Mouse (Mus musculus): ENCODE results near the gene Ccr3. TPM values are rescaled to one million over a fixed set of nuclear protein-coding genes. Genes with fewer than 3 reads are reported as not detected.

Gene Ccr3
- polyA plus RNA-seq, 1 experiment from 2014 or later = not detected

DNA sequence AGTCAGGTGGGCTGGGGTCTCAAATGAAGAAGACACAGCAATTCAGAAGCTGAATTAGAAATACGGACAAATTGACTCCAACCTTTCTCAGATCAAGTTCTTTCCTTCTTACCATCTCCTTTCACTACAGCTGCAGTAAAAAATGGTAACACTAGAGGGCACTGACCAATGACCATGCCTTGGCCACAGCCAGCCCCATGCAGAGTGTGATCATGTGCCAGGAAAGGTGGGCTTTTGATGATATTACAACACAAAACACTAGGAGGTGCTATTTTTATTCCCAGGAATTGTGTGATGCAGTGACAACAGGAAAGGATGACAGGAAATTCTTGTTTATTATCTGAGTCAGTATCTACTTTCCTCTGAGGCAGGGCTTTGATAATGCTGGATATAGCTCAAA is 11.6 kb downstream of the Ccr3 start:
- Histone ChIP-seq H3K9ac (replicated peaks; ENCODE audit: low read length) (no peak overlapping the region), H3K27me3 (ENCODE audit: control insufficient read depth, insufficient read depth, low read length) (no peaks in the 10 kb centered on the region), H3K27ac (replicated peaks; ENCODE audit: low read depth, low read length) (no peak overlapping the region), H3K4me3 (replicated peaks; ENCODE audit: low read depth, low read length) (no peak overlapping the region), H3K4me1 (ENCODE audit: control insufficient read depth, insufficient read depth, low read length) (no peaks in the 10 kb centered on the region), H3K36me3 (ENCODE audit: control insufficient read depth, insufficient read depth, low read length) (no peaks in the 10 kb centered on the region), H3K9me3 (ENCODE audit: control insufficient read depth, low read length) (no peaks in the 10 kb centered on the region), H3K4me2 (ENCODE audit: low read length) (no peak overlapping the region)
- DNase-seq (peak; percentile 12), ATAC-seq (ENCODE audit: low FRiP score, low TSS enrichment) (no peak)
- 56% methylated on average over 1 of the region's 1 CpGs for WGBS

DNA sequence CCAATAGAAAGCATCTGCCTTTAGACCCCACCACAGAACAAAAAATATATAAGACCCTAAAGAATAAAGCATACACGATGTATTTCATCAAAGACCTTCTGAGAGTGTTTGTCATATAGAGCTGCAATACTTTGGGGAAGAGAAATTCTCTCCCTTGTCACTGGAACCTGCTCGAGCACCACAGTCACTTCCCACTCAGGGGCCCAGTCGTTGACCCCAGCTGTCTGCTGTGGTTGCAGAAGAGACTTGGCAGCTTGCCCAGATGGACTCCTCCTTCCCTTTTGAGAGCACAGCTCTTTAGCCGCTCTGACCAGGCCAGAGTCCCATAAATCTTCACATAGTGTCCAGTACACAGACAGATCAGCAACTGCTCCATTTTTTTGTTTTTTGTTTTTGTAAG is 15.9 kb downstream of the Ccr3 start:
- WGBS = 47% methylated on average over 4 of the region's 4 CpGs
- no peaks in the 10 kb centered on the region for H3K36me3 ChIP-seq (ENCODE audit: control insufficient read depth, insufficient read depth, low read length)
- H3K4me2 ChIP-seq (ENCODE audit: low read length) = no peak overlapping the region
- H3K9ac ChIP-seq (replicated peaks; ENCODE audit: low read length) = no peak overlapping the region
- H3K27me3 ChIP-seq (ENCODE audit: control insufficient read depth, insufficient read depth, low read length) = no peaks in the 10 kb centered on the region
- no peak overlapping the region for H3K27ac ChIP-seq (replicated peaks; ENCODE audit: low read depth, low read length)
- no peaks in the 10 kb centered on the region for H3K9me3 ChIP-seq (ENCODE audit: control insufficient read depth, low read length)
- DNase-seq (peak; percentile 50), ATAC-seq (ENCODE audit: low FRiP score, low TSS enrichment) (no peak)
- no peak overlapping the region for H3K4me3 ChIP-seq (replicated peaks; ENCODE audit: low read depth, low read length)
- H3K4me1 ChIP-seq (ENCODE audit: control insufficient read depth, insufficient read depth, low read length) = no peaks in the 10 kb centered on the region

DNA sequence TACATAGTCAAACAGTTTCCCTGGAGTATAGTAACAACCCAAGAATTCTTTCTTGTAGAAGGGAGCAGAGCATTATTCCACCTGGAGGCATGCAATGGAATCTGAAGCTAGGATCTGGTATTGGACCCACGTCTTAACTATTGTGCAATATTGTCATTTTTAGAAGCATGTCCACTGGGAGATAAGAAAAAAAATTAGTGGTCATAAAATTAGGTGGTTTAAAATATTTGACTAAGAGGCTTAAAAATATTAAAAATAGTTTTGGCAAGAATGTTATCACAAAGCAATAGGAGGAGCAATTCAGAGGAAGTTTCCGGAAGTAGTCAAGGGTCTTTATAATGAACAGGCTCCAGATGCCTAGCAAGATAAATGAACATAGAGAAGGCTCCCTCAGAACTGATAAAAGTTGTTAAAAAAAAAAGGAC is 16.4 kb downstream of the Ccr3 start:
- Histone ChIP-seq H3K4me3 (replicated peaks; ENCODE audit: low read depth, low read length) (no peak overlapping the region), H3K27me3 (ENCODE audit: control insufficient read depth, insufficient read depth, low read length) (no peaks in the 10 kb centered on the region), H3K36me3 (ENCODE audit: control insufficient read depth, insufficient read depth, low read length) (no peaks in the 10 kb centered on the region), H3K9me3 (ENCODE audit: control insufficient read depth, low read length) (no peaks in the 10 kb centered on the region), H3K4me1 (ENCODE audit: control insufficient read depth, insufficient read depth, low read length) (no peaks in the 10 kb centered on the region), H3K4me2 (ENCODE audit: low read length) (no peak overlapping the region), H3K9ac (replicated peaks; ENCODE audit: low read length) (no peak overlapping the region), H3K27ac (replicated peaks; ENCODE audit: low read depth, low read length) (no peak overlapping the region)
- ATAC-seq (ENCODE audit: low FRiP score, low TSS enrichment) = no peak
- WGBS = 76% methylated on average over 2 of the region's 2 CpGs
- no peak for DNase-seq

DNA sequence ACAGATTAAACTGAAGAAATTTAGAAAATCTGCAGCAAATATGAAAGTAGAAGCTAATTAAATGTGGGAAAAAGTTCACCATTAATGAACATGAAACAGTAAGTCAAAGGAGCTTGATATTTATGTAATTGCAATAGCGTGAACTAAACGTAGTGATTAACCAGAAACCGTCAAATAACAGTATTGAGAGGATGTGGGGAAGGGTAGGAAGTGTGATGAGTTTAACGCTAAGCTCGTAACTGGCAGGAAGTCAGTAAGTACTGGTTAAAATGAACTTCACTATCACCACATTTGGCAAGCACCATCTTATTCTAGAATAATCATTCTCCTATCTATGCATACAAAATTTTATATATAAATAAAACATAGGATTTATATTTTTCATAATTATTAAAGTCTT is 17.2 kb downstream of the Ccr3 start:
- Histone ChIP-seq H3K27ac (replicated peaks; ENCODE audit: low read depth, low read length) (no peak overlapping the region), H3K4me1 (ENCODE audit: control insufficient read depth, insufficient read depth, low read length) (no peaks in the 10 kb centered on the region), H3K9me3 (ENCODE audit: control insufficient read depth, low read length) (no peaks in the 10 kb centered on the region), H3K36me3 (ENCODE audit: control insufficient read depth, insufficient read depth, low read length) (no peaks in the 10 kb centered on the region), H3K4me3 (replicated peaks; ENCODE audit: low read depth, low read length) (no peak overlapping the region), H3K4me2 (ENCODE audit: low read length) (no peak overlapping the region), H3K9ac (replicated peaks; ENCODE audit: low read length) (no peak overlapping the region), H3K27me3 (ENCODE audit: control insufficient read depth, insufficient read depth, low read length) (no peaks in the 10 kb centered on the region)
- no peak for DNase-seq
- 94% methylated on average over 5 of the region's 5 CpGs for WGBS
- no peak for ATAC-seq (ENCODE audit: low FRiP score, low TSS enrichment)

DNA sequence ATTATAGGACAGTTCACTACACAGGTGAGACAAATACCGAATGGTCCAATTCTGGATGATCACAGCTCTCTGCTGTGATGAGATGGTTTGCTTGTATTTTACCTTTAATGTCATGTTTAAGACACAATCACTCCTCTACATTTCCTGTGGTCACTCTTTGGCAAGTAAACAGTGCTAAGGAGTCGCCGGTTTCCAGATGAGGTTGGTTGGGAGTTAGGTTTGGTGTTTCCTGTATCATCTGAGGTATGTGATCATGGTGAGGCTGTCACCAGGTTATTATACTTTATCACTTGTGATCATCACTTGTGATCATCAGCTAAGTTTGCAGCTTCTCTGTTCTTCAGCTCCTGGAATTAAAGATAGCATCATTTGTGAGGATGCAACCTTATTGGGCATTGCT is 19.2 kb downstream of the Ccr3 start:
- ATAC-seq (ENCODE audit: low FRiP score, low TSS enrichment) = no peak
- 93% methylated on average over 3 of the region's 3 CpGs for WGBS

DNA sequence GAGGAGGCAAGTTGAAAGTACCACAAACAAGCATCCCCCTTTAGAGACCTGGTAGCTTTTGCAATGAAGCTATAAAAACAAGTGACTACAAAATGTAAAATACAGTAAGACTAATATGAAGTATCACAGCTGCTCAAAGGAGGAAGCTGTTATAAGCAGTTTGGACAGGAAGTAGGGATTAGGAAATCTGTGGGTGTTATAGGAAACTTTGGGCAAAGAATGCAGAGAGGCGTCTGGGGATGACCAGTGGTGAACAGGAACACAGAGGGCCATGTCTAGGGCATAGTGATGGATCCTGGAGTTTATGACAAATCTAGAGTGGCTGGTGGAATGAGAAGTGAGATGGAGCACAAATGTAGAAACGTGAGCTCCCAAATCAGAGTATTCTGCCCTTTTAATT is 31.8 kb downstream of the Ccr3 start:
- WGBS = 65% methylated on average over 2 of the region's 2 CpGs
- no peak overlapping the region for H3K27ac ChIP-seq (replicated peaks; ENCODE audit: low read depth, low read length)
- H3K4me2 ChIP-seq (ENCODE audit: low read length) = no peak overlapping the region
- H3K9ac ChIP-seq (replicated peaks; ENCODE audit: low read length) = no peak overlapping the region
- H3K4me3 ChIP-seq (replicated peaks; ENCODE audit: low read depth, low read length) = no peak overlapping the region
- ATAC-seq (ENCODE audit: low FRiP score, low TSS enrichment) (no peak), DNase-seq (no peak)
- no peaks in the 10 kb centered on the region for H3K4me1 ChIP-seq (ENCODE audit: control insufficient read depth, insufficient read depth, low read length)
- no peaks in the 10 kb centered on the region for H3K9me3 ChIP-seq (ENCODE audit: control insufficient read depth, low read length)
- H3K27me3 ChIP-seq (ENCODE audit: control insufficient read depth, insufficient read depth, low read length) = no peaks in the 10 kb centered on the region
- no peaks in the 10 kb centered on the region for H3K36me3 ChIP-seq (ENCODE audit: control insufficient read depth, insufficient read depth, low read length)

More for the DNA sequence above, 19.2 kb downstream of the Ccr3 start:
- Histone ChIP-seq H3K4me1 (ENCODE audit: control insufficient read depth, insufficient read depth, low read length) (no peaks in the 10 kb centered on the region), H3K27me3 (ENCODE audit: control insufficient read depth, insufficient read depth, low read length) (no peaks in the 10 kb centered on the region), H3K9me3 (ENCODE audit: control insufficient read depth, low read length) (no peaks in the 10 kb centered on the region), H3K4me3 (replicated peaks; ENCODE audit: low read depth, low read length) (no peak overlapping the region), H3K27ac (replicated peaks; ENCODE audit: low read depth, low read length) (no peak overlapping the region), H3K4me2 (ENCODE audit: low read length) (no peak overlapping the region), H3K36me3 (ENCODE audit: control insufficient read depth, insufficient read depth, low read length) (no peaks in the 10 kb centered on the region), H3K9ac (replicated peaks; ENCODE audit: low read length) (no peak overlapping the region)
- DNase-seq = no peak

DNA sequence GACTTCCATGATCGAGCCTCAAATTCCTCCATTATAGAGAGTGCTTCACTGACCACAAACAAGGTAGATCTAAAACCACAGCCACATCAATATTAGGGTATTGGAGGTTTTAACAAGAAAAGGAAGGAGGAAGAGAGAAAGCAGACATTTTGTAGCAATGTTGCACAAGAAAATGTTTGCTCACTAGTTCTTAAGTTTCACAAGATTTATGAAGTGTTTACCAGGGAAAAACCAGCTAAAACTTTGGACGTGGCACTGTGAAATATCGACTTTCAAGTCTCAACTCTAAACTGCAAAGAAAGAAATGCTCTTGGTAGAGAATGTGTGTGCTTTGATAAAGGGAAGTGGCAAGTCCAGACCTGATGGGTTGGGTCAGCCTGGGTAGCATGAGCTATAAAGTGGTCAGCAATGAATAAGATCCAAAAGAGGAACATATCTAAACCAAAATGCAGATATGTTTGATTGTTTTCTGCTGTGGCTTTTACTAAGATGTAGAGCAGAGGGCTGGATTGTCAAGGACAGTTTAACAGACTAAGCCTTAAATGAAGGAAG is 34.5 kb downstream of the Ccr3 start:
- no peak for ATAC-seq (ENCODE audit: low FRiP score, low TSS enrichment)
- Histone ChIP-seq H3K4me2 (ENCODE audit: low read length) (no peak overlapping the region), H3K27me3 (ENCODE audit: control insufficient read depth, insufficient read depth, low read length) (no peaks in the 10 kb centered on the region), H3K4me3 (replicated peaks; ENCODE audit: low read depth, low read length) (no peak overlapping the region), H3K9ac (replicated peaks; ENCODE audit: low read length) (no peak overlapping the region), H3K9me3 (ENCODE audit: control insufficient read depth, low read length) (no peaks in the 10 kb centered on the region), H3K4me1 (ENCODE audit: control insufficient read depth, insufficient read depth, low read length) (no peaks in the 10 kb centered on the region), H3K27ac (replicated peaks; ENCODE audit: low read depth, low read length) (no peak overlapping the region), H3K36me3 (ENCODE audit: control insufficient read depth, insufficient read depth, low read length) (no peaks in the 10 kb centered on the region)
- WGBS = 89% methylated on average over 3 of the region's 3 CpGs
- DNase-seq = no peak

DNA sequence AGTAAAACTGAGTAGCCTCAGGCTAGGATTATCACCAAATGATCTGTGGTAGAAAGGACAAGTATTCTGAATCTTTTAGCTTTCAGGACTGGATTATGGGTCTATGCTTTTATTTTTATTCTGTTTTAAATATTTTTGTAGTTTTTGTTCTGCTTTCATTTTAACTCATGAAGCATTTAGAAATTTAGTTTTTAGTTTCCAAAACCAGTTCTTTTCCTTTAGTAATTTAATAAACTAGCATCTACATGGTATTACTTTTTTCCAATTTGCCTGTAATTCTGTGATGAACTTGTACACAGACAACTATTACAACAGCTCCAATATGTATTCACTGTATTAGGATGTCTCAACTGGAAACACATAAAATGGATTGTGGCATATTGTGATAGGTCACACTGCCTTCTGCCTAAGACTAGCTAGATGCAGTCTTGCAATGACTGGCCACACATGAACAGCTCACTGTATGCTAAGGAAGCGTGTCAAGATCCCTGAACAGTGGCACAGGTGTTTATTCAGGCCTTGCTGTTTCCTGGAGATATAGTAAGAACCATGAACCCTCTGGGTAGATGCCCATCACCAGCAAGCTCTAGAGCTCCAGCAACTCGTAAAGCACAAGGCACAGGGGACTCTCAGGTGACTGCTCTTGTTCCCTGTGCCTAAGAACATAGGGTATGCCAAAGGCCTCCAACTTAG is 38.0 kb downstream of the Ccr3 start:
- no peak overlapping the region for H3K27ac ChIP-seq (replicated peaks; ENCODE audit: low read depth, low read length)
- no peaks in the 10 kb centered on the region for H3K36me3 ChIP-seq (ENCODE audit: control insufficient read depth, insufficient read depth, low read length)
- no peaks in the 10 kb centered on the region for H3K4me1 ChIP-seq (ENCODE audit: control insufficient read depth, insufficient read depth, low read length)
- H3K27me3 ChIP-seq (ENCODE audit: control insufficient read depth, insufficient read depth, low read length) = no peaks in the 10 kb centered on the region
- ATAC-seq (ENCODE audit: low FRiP score, low TSS enrichment) (no peak), DNase-seq (no peak)
- WGBS = 76% methylated on average over 2 of the region's 2 CpGs
- H3K9me3 ChIP-seq (ENCODE audit: control insufficient read depth, low read length) = no peaks in the 10 kb centered on the region
- no peak overlapping the region for H3K4me2 ChIP-seq (ENCODE audit: low read length)
- no peak overlapping the region for H3K9ac ChIP-seq (replicated peaks; ENCODE audit: low read length)
- H3K4me3 ChIP-seq (replicated peaks; ENCODE audit: low read depth, low read length) = no peak overlapping the region

Measured in midbrain, embryonic 14.5 days (tissue).